Comparison of ENCODE assay signal across 30 mouse cellular contexts in genomic region chr11:64281781-64282180, GRCm38 (mm10).
A peak's percentile ranks its signal among the peaks of the same experiment; 100 is the strongest.
DNase-seq lines count a peak whose midpoint lies in the region; ATAC-seq and TF ChIP-seq lines count a peak whose summit lies in the region.
"Had no signal": no experiment of that assay in that cellular context is flagged by ENCODE, and none has a peak within 500 bp of the region (broad histone marks: within the 10 kb centered on the region; RNA-seq: fewer than 3 reads in every experiment).

No protein-coding gene starts in this region.

- 0 out of 2 replicates have a peak, but pooled peaks have one; percentile 16 for TF ChIP-seq EP300 in lung, postnatal 0 days (IDR thresholded peaks at IDR 0.05)

- DNase-seq in embryonic facial prominence, embryonic 11.5 days (ENCODE audit: low spot score) = peak; percentile 41
- no peak for DNase-seq in embryonic facial prominence, embryonic 10.5 days (ENCODE audit: low spot score)
- peak; percentile 1 for DNase-seq in forebrain, postnatal 0 days
- DNase-seq in forebrain, embryonic 11.5 days (ENCODE audit: low spot score) = no peak
- peak; percentile 5 for DNase-seq in lung, postnatal 0 days (ENCODE audit: low spot score)
- no peak for DNase-seq in lung, postnatal 36 days
- DNase-seq in Muller cell, postnatal 12 days (ENCODE audit: inconsistent ontology term) = peak; percentile 87
- no peak for DNase-seq in kidney, adult 9 months
- DNase-seq: adrenal gland, postnatal 10 days; adrenal gland, postnatal 36 days; cerebellum, adult 11 months; cerebellum, adult 2 months; cerebellum, adult 9-11 months; cerebellum, postnatal 25 days; embryo, embryonic 11 days; gastrocnemius, adult 2 months; gastrocnemius, postnatal 14 days; heart, adult 11 months; heart, postnatal 10 days; heart, postnatal 4 days; kidney, adult 11 months had no signal

- H3K9me3 ChIP-seq in embryonic facial prominence, embryonic 11.5 days (replicated peaks; ENCODE audit: control insufficient read depth, low read length) = no peaks in the 10 kb centered on the region
- no peaks in the 10 kb centered on the region for H3K9me3 ChIP-seq in embryonic facial prominence, embryonic 10.5 days
- H3K9me3 ChIP-seq in forebrain, postnatal 0 days (ENCODE audit: low read length) = no peaks in the 10 kb centered on the region
- H3K9me3 ChIP-seq in forebrain, embryonic 11.5 days (ENCODE audit: control insufficient read depth, low read length) = no peaks in the 10 kb centered on the region
- H3K9me3 ChIP-seq in lung, postnatal 0 days (ENCODE audit: low read length) = no peaks in the 10 kb centered on the region
- H3K9me3 ChIP-seq: embryonic facial prominence, embryonic 12.5 days; embryonic facial prominence, embryonic 15.5 days; forebrain, embryonic 15.5 days; heart, embryonic 12.5 days; heart, embryonic 15.5 days; hindbrain, embryonic 12.5 days; hindbrain, embryonic 15.5 days; intestine, embryonic 15.5 days had no signal

- no peak for ATAC-seq in embryonic facial prominence, embryonic 11.5 days (replicated peaks; ENCODE audit: insufficient number of reproducible peaks, low FRiP score, low TSS enrichment, low read depth)
- no peak for ATAC-seq in forebrain, postnatal 0 days
- ATAC-seq in forebrain, embryonic 11.5 days (replicated peaks; ENCODE audit: low FRiP score) = no peak
- ATAC-seq in lung, postnatal 0 days = no peak
- ATAC-seq: forebrain, embryonic 15.5 days; intestine, embryonic 15.5 days; Patski had no signal

- H3K4me1 ChIP-seq in embryonic facial prominence, embryonic 11.5 days (ENCODE audit: control insufficient read depth, insufficient read depth, low read length) = no peaks in the 10 kb centered on the region
- peaks cover 12% of the 10 kb centered on the region for H3K4me1 ChIP-seq in embryonic facial prominence, embryonic 10.5 days
- no peaks in the 10 kb centered on the region for H3K4me1 ChIP-seq in forebrain, postnatal 0 days (ENCODE audit: insufficient read depth)
- H3K4me1 ChIP-seq in forebrain, embryonic 11.5 days (replicated peaks; ENCODE audit: control insufficient read depth, insufficient read depth, low read length) = 0 out of 2 replicates have a peak, but pooled peaks cover 2% of the 10 kb centered on the region
- H3K4me1 ChIP-seq in lung, postnatal 0 days (ENCODE audit: insufficient read depth, low read depth, low read length) = no peaks in the 10 kb centered on the region; the same call in 1 of the 2 replicates

- no peak overlapping the region for H3K27ac ChIP-seq in embryonic facial prominence, embryonic 11.5 days (replicated peaks; ENCODE audit: low read depth, low read length)
- H3K27ac ChIP-seq in embryonic facial prominence, embryonic 10.5 days (replicated peaks) = no peak overlapping the region
- no peak overlapping the region for H3K27ac ChIP-seq in forebrain, postnatal 0 days (ENCODE audit: low read depth, low read length)
- H3K27ac ChIP-seq in forebrain, embryonic 11.5 days (ENCODE audit: low read depth, low read length) = no peak overlapping the region
- H3K27ac ChIP-seq in lung, postnatal 0 days (ENCODE audit: low read length) = no peak overlapping the region
- H3K27ac ChIP-seq: embryonic facial prominence, embryonic 12.5 days; embryonic facial prominence, embryonic 15.5 days; forebrain, embryonic 15.5 days; gastrocnemius, adult 2 months; heart, embryonic 15.5 days; hindbrain, embryonic 12.5 days; hindbrain, embryonic 15.5 days; intestine, embryonic 15.5 days had no signal

- 65% methylated on average over 4 of the region's 4 CpGs for WGBS in embryonic facial prominence, embryonic 11.5 days
- 79% methylated on average over 4 of the region's 4 CpGs for WGBS in embryonic facial prominence, embryonic 10.5 days
- 21% methylated on average over 4 of the region's 4 CpGs for WGBS in forebrain, postnatal 0 days
- 68% methylated on average over 4 of the region's 4 CpGs for WGBS in forebrain, embryonic 11.5 days
- 68% methylated on average over 4 of the region's 4 CpGs for WGBS in lung, postnatal 0 days

- H3K4me2 ChIP-seq in embryonic facial prominence, embryonic 11.5 days (ENCODE audit: low read depth, low read length) = no peak overlapping the region
- no peak overlapping the region for H3K4me2 ChIP-seq in forebrain, postnatal 0 days (ENCODE audit: low read depth)
- no peak overlapping the region for H3K4me2 ChIP-seq in forebrain, embryonic 11.5 days (ENCODE audit: low read depth, low read length, severe bottlenecking)
- no peak overlapping the region for H3K4me2 ChIP-seq in lung, postnatal 0 days (replicated peaks; ENCODE audit: low read depth, low read length)
- H3K4me2 ChIP-seq: embryonic facial prominence, embryonic 12.5 days; embryonic facial prominence, embryonic 15.5 days; forebrain, embryonic 15.5 days; heart, embryonic 12.5 days; heart, embryonic 15.5 days; hindbrain, embryonic 12.5 days; hindbrain, embryonic 15.5 days; intestine, embryonic 15.5 days had no signal

- no peak for TF ChIP-seq CTCF in forebrain, postnatal 0 days (IDR thresholded peaks at IDR 0.05; ENCODE audit: low read depth)
- TF ChIP-seq CTCF in lung, postnatal 0 days (IDR thresholded peaks at IDR 0.05) = no peak

- H3K9ac ChIP-seq in embryonic facial prominence, embryonic 11.5 days (replicated peaks; ENCODE audit: low read length) = no peak overlapping the region
- no peak overlapping the region for H3K9ac ChIP-seq in forebrain, postnatal 0 days
- no peak overlapping the region for H3K9ac ChIP-seq in forebrain, embryonic 11.5 days (ENCODE audit: low read length)
- no peak overlapping the region for H3K9ac ChIP-seq in lung, postnatal 0 days (replicated peaks; ENCODE audit: low read depth)
- H3K9ac ChIP-seq: embryonic facial prominence, embryonic 12.5 days; embryonic facial prominence, embryonic 15.5 days; forebrain, embryonic 15.5 days; heart, embryonic 12.5 days; heart, embryonic 15.5 days; hindbrain, embryonic 12.5 days; hindbrain, embryonic 15.5 days; intestine, embryonic 15.5 days had no signal

- H3K27me3 ChIP-seq in embryonic facial prominence, embryonic 11.5 days (ENCODE audit: control insufficient read depth, insufficient read depth, low read length) = no peaks in the 10 kb centered on the region
- H3K27me3 ChIP-seq in embryonic facial prominence, embryonic 10.5 days (replicated peaks; ENCODE audit: low read depth, poor library complexity, severe bottlenecking) = peaks cover 10% of the 10 kb centered on the region
- no peaks in the 10 kb centered on the region for H3K27me3 ChIP-seq in forebrain, postnatal 0 days (ENCODE audit: insufficient read depth, low read length)
- no peaks in the 10 kb centered on the region for H3K27me3 ChIP-seq in forebrain, embryonic 11.5 days (ENCODE audit: control insufficient read depth, insufficient read depth, low read length)
- H3K27me3 ChIP-seq in lung, postnatal 0 days (replicated peaks; ENCODE audit: insufficient read depth, low read length) = no peaks in the 10 kb centered on the region
- H3K27me3 ChIP-seq: embryonic facial prominence, embryonic 12.5 days; embryonic facial prominence, embryonic 15.5 days; forebrain, embryonic 15.5 days; heart, embryonic 15.5 days; intestine, embryonic 15.5 days had no signal

- no peaks in the 10 kb centered on the region for H3K36me3 ChIP-seq in embryonic facial prominence, embryonic 11.5 days (replicated peaks; ENCODE audit: control insufficient read depth, insufficient read depth, low read depth, low read length)
- no peaks in the 10 kb centered on the region for H3K36me3 ChIP-seq in embryonic facial prominence, embryonic 10.5 days (replicated peaks)
- H3K36me3 ChIP-seq in forebrain, postnatal 0 days (ENCODE audit: insufficient read depth) = no peaks in the 10 kb centered on the region
- no peaks in the 10 kb centered on the region for H3K36me3 ChIP-seq in forebrain, embryonic 11.5 days (ENCODE audit: control insufficient read depth, insufficient read depth, low read length)
- H3K36me3 ChIP-seq in lung, postnatal 0 days (ENCODE audit: insufficient read depth, low read length) = no peaks in the 10 kb centered on the region
- H3K36me3 ChIP-seq: embryonic facial prominence, embryonic 12.5 days; embryonic facial prominence, embryonic 15.5 days; forebrain, embryonic 15.5 days; heart, embryonic 12.5 days; heart, embryonic 15.5 days; hindbrain, embryonic 12.5 days; hindbrain, embryonic 15.5 days; intestine, embryonic 15.5 days had no signal

- no peak overlapping the region for H3K4me3 ChIP-seq in embryonic facial prominence, embryonic 11.5 days (ENCODE audit: low read depth, low read length)
- no peak overlapping the region for H3K4me3 ChIP-seq in embryonic facial prominence, embryonic 10.5 days
- no peak overlapping the region for H3K4me3 ChIP-seq in forebrain, postnatal 0 days (ENCODE audit: low read depth, low read length)
- no peak overlapping the region for H3K4me3 ChIP-seq in forebrain, embryonic 11.5 days (ENCODE audit: low read depth, low read length)
- no peak overlapping the region for H3K4me3 ChIP-seq in lung, postnatal 0 days (ENCODE audit: low read depth, low read length)
- H3K4me3 ChIP-seq: embryonic facial prominence, embryonic 12.5 days; embryonic facial prominence, embryonic 15.5 days; forebrain, embryonic 15.5 days; gastrocnemius, adult 2 months; heart, embryonic 12.5 days; heart, embryonic 15.5 days; hindbrain, embryonic 12.5 days; hindbrain, embryonic 15.5 days; intestine, embryonic 15.5 days had no signal

Comparison
In these comparisons a context has a peak if more than half of its experiments do, and no peak if none do; other contexts are left out.
1. DNase-seq: peak in embryonic facial prominence, embryonic 11.5 days (single experiment), forebrain, postnatal 0 days (single experiment), lung, postnatal 0 days (single experiment) and Muller cell, postnatal 12 days (single experiment); none in embryonic facial prominence, embryonic 10.5 days (single experiment), forebrain, embryonic 11.5 days (single experiment), lung, postnatal 36 days (single experiment) and kidney, adult 9 months (single experiment).